Mouse (Mus musculus): Measurements from ENCODE around the gene Slc35e1.

DNA sequence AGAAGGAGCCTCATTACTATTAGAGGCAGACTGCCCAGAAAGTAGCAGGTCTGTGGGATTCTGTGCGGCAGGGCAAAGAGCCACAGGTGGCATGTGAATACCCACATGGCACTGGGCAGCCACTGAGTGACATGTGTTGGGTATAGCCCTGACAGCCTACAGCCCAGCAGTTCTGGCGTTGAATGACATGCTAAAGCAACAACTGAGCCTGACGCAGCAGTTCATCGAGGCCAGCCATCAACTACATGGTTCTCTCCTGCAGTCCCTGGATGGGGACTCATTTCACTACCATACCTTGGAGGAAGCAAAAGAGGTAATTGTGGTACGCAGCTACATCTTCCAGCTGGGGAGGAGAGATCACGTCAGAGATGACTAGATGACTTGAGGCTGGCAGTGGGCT lies 34.0 kb downstream of the Slc35e1 start:
- no peak for TF ChIP-seq CTCF (IDR thresholded peaks at IDR 0.05; ENCODE audit: low read depth, low read length)
- TF ChIP-seq POLR2A (IDR thresholded peaks at IDR 0.05; ENCODE audit: extremely low read depth, insufficient read depth, low read length), result no peak
